Mouse (Mus musculus) cerebellum, postnatal 25 days (tissue): Measurements from ENCODE around the gene Gabrb1.
"Not testable (repeated sequence)": the region's sequence is repeated elsewhere in the genome, so short reads cannot be mapped to it uniquely, and the experiment has no call there.

ENCODE experiments used
- DNase-seq, 2 experiments: peaks; one replicate each; pipeline ENCODE4 v3.0.0; 2021; ENCODE audit warnings: mixed read lengths in 2 of 2

Gene Gabrb1

GRCm38 (mm10) chr5:72043226-72044151 lies 385.6 kb downstream of the Gabrb1 start:
- no peak for DNase-seq

GRCm38 (mm10) chr5:72046261-72046660 lies 388.3 kb downstream of the Gabrb1 start:
- DNase-seq: no peak

- no peak for DNase-seq
Measured at GRCm38 (mm10) chr5:72064079-72064478, 406.2 kb downstream of the Gabrb1 start.

GRCm38 (mm10) chr5:72068826-72069225 lies 410.9 kb downstream of the Gabrb1 start:
- peak; percentile 19 to 41 for DNase-seq

- not testable (repeated sequence) for DNase-seq
Measured at GRCm38 (mm10) chr5:72069398-72069797, 411.5 kb downstream of the Gabrb1 start.

GRCm38 (mm10) chr5:72076781-72077180 lies 418.9 kb downstream of the Gabrb1 start:
- DNase-seq: peak; percentile 55 to 57

GRCm38 (mm10) chr5:72086518-72086917 lies 428.6 kb downstream of the Gabrb1 start:
- peak in 1 of 2 experiments; percentile 13 for DNase-seq

- peak in 1 of 2 experiments; percentile 33 for DNase-seq
Measured at GRCm38 (mm10) chr5:72094582-72094981, 436.7 kb downstream of the Gabrb1 start.

GRCm38 (mm10) chr5:72095015-72095414 lies 437.1 kb downstream of the Gabrb1 start:
- DNase-seq: no peak

- DNase-seq: no peak
Measured at GRCm38 (mm10) chr5:72104274-72104921, 446.5 kb downstream of the Gabrb1 start.

- no peak for DNase-seq
Measured at GRCm38 (mm10) chr5:72122414-72123037, 464.6 kb downstream of the Gabrb1 start.

GRCm38 (mm10) chr5:72126681-72127080 lies 468.8 kb downstream of the Gabrb1 start:
- DNase-seq: no peak

- DNase-seq: no peak
Measured at GRCm38 (mm10) chr5:72133906-72134305, 476.0 kb downstream of the Gabrb1 start.

GRCm38 (mm10) chr5:72138256-72138655 lies 480.3 kb downstream of the Gabrb1 start:
- DNase-seq: no peak

- DNase-seq: no peak
Measured at GRCm38 (mm10) chr5:72139619-72140018, 481.7 kb downstream of the Gabrb1 start.

GRCm38 (mm10) chr5:72148679-72149078 lies 490.8 kb downstream of the Gabrb1 start:
- DNase-seq: no peak

- DNase-seq: no peak
Measured at GRCm38 (mm10) chr5:72150870-72151269, 493.0 kb downstream of the Gabrb1 start.

GRCm38 (mm10) chr5:72155686-72156085 lies 497.8 kb downstream of the Gabrb1 start:
- not testable (repeated sequence) for DNase-seq

- DNase-seq: no peak
Measured at GRCm38 (mm10) chr5:72156598-72156997, 498.7 kb downstream of the Gabrb1 start.

GRCm38 (mm10) chr5:72158667-72159066 lies 500.8 kb downstream of the Gabrb1 start:
- DNase-seq: no peak

GRCm38 (mm10) chr5:72159537-72159936 lies 501.6 kb downstream of the Gabrb1 start:
- DNase-seq: no peak

GRCm38 (mm10) chr5:72160781-72161485 lies 503.0 kb downstream of the Gabrb1 start:
- no peak for DNase-seq

GRCm38 (mm10) chr5:72162855-72163254 lies 504.9 kb downstream of the Gabrb1 start:
- DNase-seq: no peak
